Mouse (Mus musculus): ENCODE measurements around the gene Ilf3.

Ilf3 gene

DNA sequence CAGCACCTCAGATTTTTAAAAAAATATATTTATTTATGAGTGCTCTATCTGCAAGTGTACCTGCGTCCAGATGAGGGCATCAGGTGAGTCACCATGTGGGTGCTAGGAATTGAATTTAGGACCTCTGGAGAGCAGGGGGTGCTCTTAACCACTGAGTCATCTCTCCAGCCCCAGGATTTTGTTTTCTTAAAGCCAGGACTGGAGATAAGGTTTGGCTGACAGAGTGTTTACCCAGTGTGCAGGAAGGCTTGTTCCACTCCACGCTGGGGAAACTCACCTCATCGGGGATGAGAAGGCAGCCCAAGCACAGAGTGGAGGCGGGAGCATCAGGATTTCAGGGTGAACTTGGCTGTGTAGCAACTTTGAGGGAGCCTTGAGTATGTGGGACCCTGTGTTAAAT, 27.3 kb upstream of the Ilf3 start:
- DNase-seq (ENCODE audit: low read depth in 1 of 2, low spot score in 2 of 2): no peak

GRCm38 (mm10) chr9:21346627-21347365, 20.9 kb upstream of the Ilf3 start:
- DNase-seq (ENCODE audit: low read depth in 1 of 2, low spot score in 2 of 2): no peak

DNA sequence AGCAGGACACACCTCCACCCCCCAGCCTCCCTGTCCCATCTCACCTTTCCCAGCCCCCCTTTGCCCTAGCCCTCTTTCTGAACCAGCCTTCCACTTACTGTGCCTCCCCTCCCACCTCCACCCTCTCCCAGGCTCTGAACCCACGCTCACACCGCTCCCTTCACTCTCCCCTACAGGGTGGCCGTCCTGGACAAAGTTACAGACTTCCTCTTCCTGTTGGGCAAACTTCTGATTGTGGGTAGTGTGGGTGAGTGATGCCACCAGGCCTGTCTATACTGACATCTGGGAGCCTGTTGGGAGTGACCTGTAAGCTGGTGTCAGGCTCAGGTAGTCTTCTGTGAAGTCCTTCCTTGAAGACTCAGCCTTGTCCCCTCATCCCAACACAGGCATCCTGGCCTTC, 19.5 kb upstream of the Ilf3 start:
- DNase-seq (ENCODE audit: low read depth in 1 of 2, low spot score in 2 of 2): no peak

GRCm38 (mm10) chr9:21351178-21351577, 16.5 kb upstream of the Ilf3 start:
- no peak for DNase-seq (ENCODE audit: low read depth in 1 of 2, low spot score in 2 of 2)

- DNase-seq (ENCODE audit: low read depth in 1 of 2, low spot score in 2 of 2): no peak
Measured at GRCm38 (mm10) chr9:21351702-21352377, 15.8 kb upstream of the Ilf3 start.

GRCm38 (mm10) chr9:21352463-21353372, 15.0 kb upstream of the Ilf3 start:
- DNase-seq (ENCODE audit: low read depth in 1 of 2, low spot score in 2 of 2): no peak

GRCm38 (mm10) chr9:21353373-21353686, 14.3 kb upstream of the Ilf3 start:
- no peak for DNase-seq (ENCODE audit: low read depth in 1 of 2, low spot score in 2 of 2)

GRCm38 (mm10) chr9:21354796-21355195, 12.9 kb upstream of the Ilf3 start:
- no peak for DNase-seq (ENCODE audit: low read depth in 1 of 2, low spot score in 2 of 2)

- peak in 1 of 2 experiments; percentile 34 for DNase-seq (ENCODE audit: low read depth in 1 of 2, low spot score in 2 of 2)
Measured at GRCm38 (mm10) chr9:21356981-21357718, 10.5 kb upstream of the Ilf3 start.

GRCm38 (mm10) chr9:21366541-21367220, 990 bp upstream of the Ilf3 start:
- DNase-seq (ENCODE audit: low read depth in 1 of 2, low spot score in 2 of 2): peak; percentile 24

GRCm38 (mm10) chr9:21368131-21368584, 487 bp downstream of the Ilf3 start:
- DNase-seq (ENCODE audit: low read depth in 1 of 2, low spot score in 2 of 2): peak in 1 of 2 experiments; percentile 57

DNA sequence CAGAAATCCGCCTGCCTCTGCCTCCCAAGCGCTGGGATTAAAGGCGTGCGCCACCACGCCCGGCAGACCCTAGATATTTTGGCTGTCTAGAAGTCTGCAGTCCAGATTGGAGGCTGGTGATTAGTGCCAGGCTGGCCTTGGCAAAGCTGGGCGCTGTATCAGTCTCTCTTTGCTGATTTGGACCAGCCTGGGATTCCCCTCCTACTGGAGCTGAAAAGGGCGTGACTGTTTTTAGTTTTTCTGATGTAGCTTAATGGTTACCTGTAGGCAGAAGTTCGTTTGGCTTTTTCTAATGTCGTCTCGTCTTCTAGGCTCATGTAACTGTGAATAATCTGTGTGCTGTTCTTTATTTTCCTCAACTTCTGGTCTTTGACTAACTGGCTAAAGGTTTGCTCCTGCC, 1.4 kb downstream of the Ilf3 start:
- no peak for DNase-seq (ENCODE audit: low read depth in 1 of 2, low spot score in 2 of 2)

DNA sequence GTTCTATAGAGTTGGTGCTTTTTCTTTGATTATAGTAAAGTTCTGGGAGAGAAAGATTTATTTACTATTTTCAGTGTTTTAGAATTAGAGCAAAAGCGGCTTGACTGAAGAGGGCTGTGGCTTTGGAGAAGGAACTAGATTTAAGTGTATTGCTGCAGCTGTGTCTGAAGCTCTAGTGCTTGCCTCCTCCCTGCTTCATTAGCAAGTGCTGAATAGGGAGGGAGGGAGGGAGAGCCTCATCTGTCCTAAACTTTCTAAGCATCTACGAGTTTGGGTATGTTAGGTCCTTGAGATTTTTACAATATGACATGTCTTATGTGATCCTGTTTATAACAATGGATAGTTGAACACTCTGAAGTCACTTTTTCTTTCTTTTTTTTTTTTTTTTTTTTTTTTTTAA, 3.2 kb downstream of the Ilf3 start:
- DNase-seq (ENCODE audit: low read depth in 1 of 2, low spot score in 2 of 2): no peak

DNA sequence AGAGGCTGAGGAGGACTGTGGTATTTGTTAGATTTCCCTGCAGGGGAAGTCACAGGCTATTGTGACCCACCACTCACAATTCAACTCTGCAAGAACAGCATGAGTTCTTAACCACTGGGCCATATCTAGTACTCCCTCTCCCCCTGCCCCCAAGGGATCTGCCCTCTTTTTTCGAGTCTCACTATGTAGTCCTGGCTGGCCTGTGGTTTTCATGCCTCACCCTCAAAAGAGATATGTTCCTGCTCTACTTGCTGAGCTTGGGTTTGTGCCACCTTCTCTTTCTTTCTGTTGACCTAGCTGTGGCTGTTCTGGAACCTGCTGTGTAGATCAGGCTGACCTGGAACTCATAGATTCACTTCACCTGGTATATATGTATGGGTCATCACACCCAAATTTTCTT, 4.8 kb downstream of the Ilf3 start:
- DNase-seq (ENCODE audit: low read depth in 1 of 2, low spot score in 2 of 2): no peak

GRCm38 (mm10) chr9:21379195-21379594, 11.5 kb downstream of the Ilf3 start:
- no peak for DNase-seq (ENCODE audit: low read depth in 1 of 2, low spot score in 2 of 2)

GRCm38 (mm10) chr9:21380868-21381267, 13.2 kb downstream of the Ilf3 start:
- no peak for DNase-seq (ENCODE audit: low read depth in 1 of 2, low spot score in 2 of 2)

GRCm38 (mm10) chr9:21383966-21384365, 16.3 kb downstream of the Ilf3 start:
- DNase-seq (ENCODE audit: low read depth in 1 of 2, low spot score in 2 of 2): no peak

- no peak for DNase-seq (ENCODE audit: low read depth in 1 of 2, low spot score in 2 of 2)
Measured at GRCm38 (mm10) chr9:21392646-21393175, 25.0 kb downstream of the Ilf3 start.

DNA sequence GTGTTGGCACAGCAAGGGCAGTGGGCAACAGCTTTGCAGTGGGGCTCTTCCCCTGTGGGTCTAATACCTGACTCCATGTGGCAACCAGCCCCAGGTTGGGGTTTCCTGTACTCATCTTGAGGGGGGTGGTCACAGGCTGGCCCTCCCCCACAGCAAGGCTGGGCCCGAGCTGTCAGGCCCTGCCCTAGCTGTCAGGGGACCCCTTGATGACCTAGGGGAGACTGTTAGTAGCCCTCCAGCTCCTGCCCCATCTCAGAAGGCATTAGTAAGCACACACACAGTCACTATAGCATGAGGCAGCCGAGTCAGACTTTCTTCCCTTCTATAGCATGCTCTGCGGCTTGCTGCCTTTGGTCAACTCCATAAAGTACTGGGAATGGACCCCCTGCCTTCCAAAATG, 28.0 kb downstream of the Ilf3 start:
- no peak for DNase-seq (ENCODE audit: low read depth in 1 of 2, low spot score in 2 of 2)

DNA sequence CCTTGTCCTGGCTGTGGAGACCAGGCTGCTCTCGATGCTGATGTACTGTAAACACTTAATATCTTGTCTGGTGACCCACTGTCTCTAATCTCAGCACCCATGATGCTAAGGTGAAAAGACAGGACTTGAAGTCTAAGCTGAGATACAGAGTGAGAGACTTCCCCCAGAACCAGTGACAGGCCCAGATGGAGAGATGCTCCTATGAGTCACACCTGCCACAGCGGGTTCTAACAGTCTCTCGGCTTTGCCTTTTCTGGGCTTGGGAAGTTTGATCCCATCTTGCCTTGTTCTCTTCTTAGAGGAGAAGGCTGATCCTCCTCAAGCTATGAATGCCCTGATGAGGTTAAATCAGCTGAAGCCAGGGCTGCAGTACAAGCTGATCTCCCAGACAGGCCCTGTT, 29.5 kb downstream of the Ilf3 start:
- no peak for DNase-seq (ENCODE audit: low read depth in 1 of 2, low spot score in 2 of 2)

Measured in monocyte, adult 2 months (primary cell).